Mouse (Mus musculus): ENCODE data around the gene Hist1h2bh.
"Not testable (repeated sequence)": the region's sequence is repeated elsewhere in the genome, so short reads cannot be mapped to it uniquely, and the experiment has no call there.

The Hist1h2bh gene

DNA sequence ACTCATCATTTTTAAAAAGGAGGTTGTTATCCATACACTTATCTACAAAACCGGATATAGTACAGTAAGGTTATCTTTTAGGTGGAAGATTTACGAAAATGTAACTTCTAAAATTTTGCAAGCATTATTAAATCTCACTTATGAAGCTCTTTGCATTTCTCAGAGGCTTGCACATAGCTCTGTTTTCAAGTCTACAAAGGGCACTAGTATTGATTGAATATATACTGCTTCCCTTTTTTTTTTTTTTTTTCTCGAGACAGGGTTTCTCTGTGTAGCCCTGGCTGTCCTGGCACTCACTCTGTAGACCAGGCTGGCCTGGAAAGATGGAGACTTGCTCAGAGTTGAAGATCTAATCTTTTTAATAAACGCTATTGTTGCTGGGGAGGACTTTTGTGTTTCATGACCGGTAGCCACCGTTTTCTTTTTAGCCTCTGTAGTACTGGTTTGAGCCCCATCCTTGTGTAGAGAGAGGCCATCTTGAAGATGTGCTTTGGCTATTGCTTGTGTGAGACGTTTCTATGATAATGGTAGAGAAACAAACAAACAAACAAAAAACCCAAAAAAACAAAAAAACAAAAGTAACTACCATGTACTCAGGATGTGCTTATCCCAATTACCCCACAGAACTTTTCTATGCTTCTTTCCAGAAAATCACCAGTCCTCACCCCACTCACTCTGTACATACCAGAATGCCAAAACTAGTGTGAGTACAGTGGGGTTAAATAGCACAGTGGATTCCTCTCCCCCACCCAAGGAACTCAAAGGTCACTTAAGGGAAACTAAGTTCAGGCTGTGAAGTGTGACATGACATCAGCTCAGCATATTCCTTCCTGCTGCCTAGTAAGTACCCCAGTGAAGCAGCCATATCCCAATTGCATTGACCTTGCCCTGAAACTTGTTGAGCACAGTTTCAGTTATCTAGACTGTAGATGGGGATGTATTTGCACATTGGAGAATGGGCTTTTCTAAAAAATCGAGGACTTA lies 9.0 kb upstream of the Hist1h2bh start:
- DNase-seq (ENCODE audit: low spot score): no peak

- DNase-seq (ENCODE audit: low spot score): peak; percentile 98
These were observed 8.1 kb upstream of the Hist1h2bh start, which contains the start of gene Hist1h4f for GRCm38 (mm10) chr13:23551146-23551834. Gene Hist1h4f (minus strand): TSS chr13:23551648.

- peak; percentile 60 for DNase-seq (ENCODE audit: low spot score)
These were observed 7.6 kb upstream of the Hist1h2bh start for GRCm38 (mm10) chr13:23550761-23551145.

DNA sequence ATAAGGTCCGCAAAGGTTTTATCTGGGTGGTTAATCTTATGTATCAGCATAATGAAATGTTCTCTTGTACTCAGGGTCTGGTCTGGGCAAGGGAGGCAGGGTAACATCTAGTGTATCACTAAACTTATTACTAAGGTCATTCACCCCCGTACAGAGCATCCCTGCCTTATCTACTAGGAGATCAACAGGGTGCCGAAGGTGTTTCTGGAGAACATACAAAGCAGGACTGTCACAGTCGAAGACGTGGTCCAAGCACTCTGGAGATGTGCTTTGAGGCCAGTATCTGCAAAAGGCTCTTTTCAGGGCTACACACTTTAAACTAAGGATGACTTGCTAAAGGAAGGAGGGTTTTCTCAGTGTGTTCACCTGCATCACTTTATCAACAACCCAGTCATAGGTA lies 3.5 kb upstream of the Hist1h2bh start:
- no peak for DNase-seq (ENCODE audit: low spot score)

GRCm38 (mm10) chr13:23544787-23545120 lies 1.6 kb upstream of the Hist1h2bh start:
- DNase-seq (ENCODE audit: low spot score): not testable (repeated sequence)

DNA sequence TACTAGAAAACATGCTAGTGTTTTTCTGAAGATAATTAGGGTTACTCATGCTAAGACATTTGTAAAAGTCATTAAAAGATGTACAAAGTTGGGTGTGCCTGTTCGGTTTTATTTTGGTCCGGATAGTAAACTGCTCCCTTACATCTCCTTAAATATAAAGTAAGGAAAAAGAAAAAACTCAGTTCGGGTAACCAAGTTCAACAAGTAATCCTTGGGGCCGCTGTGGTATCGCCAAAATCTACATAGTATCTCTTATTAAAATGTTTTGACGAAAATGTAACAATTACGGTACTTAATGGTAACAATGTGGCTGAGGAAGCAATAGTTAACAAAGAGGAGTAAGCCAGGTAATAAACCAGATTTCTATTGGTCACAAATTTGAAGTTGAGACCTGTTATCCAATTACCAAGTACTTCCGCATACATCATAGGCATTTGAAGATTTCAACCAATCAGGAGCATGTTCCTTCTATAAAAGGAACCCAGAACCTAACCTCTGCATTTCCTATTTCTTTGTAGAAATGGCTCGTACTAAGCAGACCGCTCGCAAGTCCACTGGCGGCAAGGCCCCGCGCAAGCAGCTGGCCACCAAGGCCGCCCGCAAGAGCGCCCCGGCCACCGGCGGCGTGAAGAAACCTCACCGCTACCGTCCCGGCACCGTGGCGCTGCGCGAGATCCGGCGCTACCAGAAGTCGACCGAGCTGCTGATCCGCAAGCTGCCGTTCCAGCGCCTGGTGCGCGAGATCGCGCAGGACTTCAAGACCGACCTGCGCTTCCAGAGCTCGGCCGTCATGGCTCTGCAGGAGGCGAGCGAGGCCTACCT lies 984 bp upstream of the Hist1h2bh start, which contains the start of gene Hist1h3f:
Hist1h3f (plus strand) TSS at position 88 of the 822 bp plus-strand sequence.
- peak; percentile 92 for DNase-seq (ENCODE audit: low spot score)

DNA sequence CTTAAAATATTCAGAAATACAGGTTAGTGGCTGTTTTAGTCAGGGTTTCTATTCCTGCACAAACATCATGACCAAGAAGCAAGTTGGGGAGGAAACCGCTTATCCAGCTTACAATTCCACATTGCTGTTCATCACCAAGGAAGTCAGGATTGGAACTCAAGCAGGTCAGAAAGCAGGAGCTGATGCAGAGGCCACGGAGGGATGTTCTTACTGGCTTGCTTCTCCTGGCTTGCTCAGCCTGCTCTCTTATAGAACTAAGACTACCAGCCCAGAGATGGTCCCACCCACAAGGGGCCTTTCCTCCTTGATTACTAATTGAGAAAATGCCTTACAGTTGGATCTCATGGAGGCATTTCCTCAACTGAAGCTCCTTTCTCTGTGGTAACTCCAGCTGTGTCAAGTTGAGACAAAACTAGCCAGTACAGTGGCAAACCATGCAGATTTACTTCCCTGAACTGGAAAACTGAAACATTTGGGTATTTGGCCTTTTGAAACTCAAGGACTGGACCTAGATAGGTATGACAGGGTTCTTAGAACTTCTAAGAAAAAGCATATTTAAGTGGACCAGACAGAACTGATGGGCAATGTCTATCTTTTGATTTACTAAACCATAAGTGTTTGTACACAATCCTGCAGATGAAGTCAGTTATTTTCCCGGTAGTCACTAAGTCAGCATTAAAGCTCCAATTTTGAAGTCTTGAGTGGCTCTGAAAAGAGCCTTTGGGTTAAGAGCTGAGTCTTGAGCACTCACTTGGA lies 789 bp downstream of the Hist1h2bh start:
- DNase-seq (ENCODE audit: low spot score): not testable (repeated sequence)

DNA sequence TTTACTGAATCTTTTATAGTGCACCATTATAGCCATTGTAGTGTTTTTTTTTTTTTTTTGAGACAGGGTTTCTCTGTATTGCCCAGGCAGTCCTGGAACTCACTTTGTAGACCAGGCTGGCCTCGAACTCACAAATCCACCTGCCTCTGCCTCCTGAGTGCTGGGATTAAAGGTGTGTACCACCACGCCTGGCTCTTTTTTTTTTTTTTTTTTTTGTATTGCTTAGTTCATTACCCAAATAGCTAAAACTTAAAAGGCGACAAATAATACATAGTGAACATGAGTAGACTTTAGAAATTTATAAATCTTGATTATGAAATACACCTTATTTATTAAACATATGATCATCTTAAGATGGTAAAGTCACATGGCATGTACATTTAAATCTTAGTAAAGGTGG lies 1.7 kb downstream of the Hist1h2bh start:
- no peak for DNase-seq (ENCODE audit: low spot score)

GRCm38 (mm10) chr13:23539821-23540220 lies 3.4 kb downstream of the Hist1h2bh start:
- not testable (repeated sequence) for DNase-seq (ENCODE audit: low spot score)

GRCm38 (mm10) chr13:23538249-23538648 lies 4.9 kb downstream of the Hist1h2bh start:
- no peak for DNase-seq (ENCODE audit: low spot score)

DNA sequence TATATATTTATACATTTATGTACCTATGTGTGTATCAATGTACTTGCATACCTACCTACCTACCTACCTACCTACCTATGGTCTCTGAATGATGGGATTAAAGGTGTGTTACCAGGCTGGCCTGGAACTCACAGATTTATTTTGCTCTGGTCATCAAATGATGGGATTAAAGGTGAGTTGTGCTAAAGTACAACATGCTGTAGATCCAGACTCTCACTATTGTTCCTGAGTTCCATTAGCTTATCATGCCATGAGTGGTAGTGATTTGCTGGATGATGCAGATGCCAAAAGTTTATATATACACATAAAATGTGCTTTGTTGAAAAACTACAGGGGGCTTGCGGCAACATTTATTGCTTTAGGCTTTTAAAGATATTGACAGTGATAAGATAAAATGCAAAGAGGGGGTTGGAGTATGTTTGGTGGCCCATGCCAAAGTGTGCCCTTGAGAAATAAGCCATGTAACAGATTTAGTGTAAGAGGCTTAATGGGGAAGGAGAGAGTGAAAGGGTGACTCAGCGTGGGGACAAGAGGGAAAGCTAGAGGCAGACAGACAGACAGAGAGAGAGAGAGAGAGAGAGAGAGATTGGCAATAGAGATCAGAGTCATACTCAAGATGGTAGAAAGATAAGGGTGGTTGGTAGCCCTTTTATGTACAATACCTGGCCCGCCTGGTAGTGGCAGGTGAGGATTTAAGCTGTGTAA lies 6.0 kb downstream of the Hist1h2bh start:
- no peak for DNase-seq (ENCODE audit: low spot score)

DNA sequence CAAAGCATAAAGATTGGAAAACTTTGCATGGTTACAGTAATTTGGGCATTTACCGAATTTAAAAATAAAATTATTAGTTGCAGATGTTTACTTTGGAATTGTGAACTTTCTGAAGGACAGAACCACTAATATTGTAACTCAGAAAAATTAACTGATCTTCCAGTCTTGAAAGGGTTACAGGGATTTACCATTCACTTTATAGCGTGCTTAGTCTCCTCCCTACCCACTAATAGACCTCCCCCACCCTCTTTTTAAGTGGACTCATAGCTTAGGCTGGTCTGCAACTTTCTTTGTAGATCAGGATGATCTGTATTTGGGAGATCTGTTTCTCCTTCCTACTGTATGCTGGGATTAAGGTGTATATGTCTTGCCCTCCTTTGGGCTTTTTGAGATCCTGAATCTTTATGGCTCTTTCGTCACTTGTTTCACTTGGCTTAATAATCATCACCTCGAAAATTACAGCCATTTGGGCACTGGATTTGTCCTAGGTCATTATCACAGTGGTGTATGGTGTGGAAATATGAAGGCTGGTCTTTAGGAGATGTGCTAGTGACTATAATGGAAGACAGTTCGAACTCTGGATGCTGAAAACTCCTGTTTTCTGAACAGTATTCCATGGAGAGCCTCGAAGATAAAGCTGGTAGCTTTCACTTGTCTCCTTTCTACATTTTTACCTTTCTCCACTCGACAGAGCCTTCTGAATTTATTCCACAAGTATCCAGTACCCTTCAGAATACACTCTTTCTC lies 6.9 kb downstream of the Hist1h2bh start:
- DNase-seq (ENCODE audit: low spot score): peak; percentile 50

- DNase-seq (ENCODE audit: low spot score): peak; percentile 97
These were observed 7.8 kb downstream of the Hist1h2bh start, which contains the start of gene Hist1h3g for GRCm38 (mm10) chr13:23535137-23536075. Gene Hist1h3g (plus strand): TSS chr13:23535422.

GRCm38 (mm10) chr13:23534368-23535131 lies 8.6 kb downstream of the Hist1h2bh start:
- DNase-seq (ENCODE audit: low spot score): no peak

GRCm38 (mm10) chr13:23533560-23534367 lies 9.4 kb downstream of the Hist1h2bh start, which contains the start of gene Hist1h2af:
Gene Hist1h2af (plus strand): TSS chr13:23533906.
- DNase-seq (ENCODE audit: low spot score): peak; percentile 89

DNA sequence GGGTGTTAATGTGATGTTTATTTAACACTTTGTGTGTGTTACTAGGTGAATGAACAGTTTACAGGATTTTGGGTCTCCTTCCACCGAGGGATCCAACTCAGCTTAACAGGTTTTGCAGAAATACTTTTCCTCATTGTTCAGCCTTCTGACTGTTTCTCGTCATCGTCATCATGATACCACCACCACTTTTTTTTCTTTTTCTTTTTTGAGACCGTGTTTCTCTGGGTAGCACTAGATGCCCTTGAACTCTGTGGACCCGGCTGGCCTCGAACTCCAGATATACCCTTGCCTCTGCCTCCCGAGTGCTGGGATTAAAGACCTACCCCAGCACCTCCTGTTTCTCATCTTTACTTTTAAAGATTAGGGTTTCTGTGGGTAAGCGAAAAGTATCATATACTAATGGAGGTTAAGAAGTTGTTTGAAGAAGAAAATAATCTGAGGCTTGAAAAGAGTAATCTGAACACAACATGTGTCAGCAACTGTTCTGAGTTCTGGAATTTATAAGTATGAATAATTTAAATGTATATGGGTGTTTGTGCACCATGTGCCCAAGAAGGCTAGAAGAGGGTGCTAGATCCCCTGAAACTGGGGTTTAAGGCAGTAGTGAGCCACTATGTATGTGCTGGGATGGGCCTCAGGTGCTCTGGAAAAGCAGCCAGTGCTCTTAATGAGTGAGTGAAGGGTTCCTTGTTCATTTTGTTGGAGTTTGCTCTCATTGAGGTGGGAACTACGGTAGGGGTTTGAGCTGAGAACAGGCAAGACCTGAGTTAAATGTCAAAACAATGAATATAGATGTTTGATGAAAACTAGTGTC lies 10.7 kb downstream of the Hist1h2bh start:
- peak; percentile 53 for DNase-seq (ENCODE audit: low spot score)
